Mouse (Mus musculus) lung, postnatal 0 days (tissue): ENCODE results near the gene Lipa.

Experiments
- CTCF ChIP-seq: IDR thresholded peaks from 2 replicates; pipeline ENCODE4 v1.5.1; 2016; ENCODE audit warnings: antibody characterized with exemption, mild to moderate bottlenecking
- EP300 ChIP-seq: IDR thresholded peaks from 2 replicates; pipeline ENCODE4 v1.6.1; 2016; ENCODE audit warnings: antibody characterized with exemption, mild to moderate bottlenecking, control low read depth

- no peak for TF ChIP-seq EP300
- TF ChIP-seq CTCF, result no peak
Measured at GRCm38 (mm10) chr19:34573650-34574049, 46.4 kb upstream of the Lipa start.
